Mouse (Mus musculus): ENCODE results near the gene Nme3. TPM values are rescaled to one million over a fixed set of nuclear protein-coding genes. Genes with fewer than 3 reads are reported as not detected.
A peak's percentile ranks its signal among the peaks of the same experiment; 100 is the strongest.

Gene Nme3
- polyA plus RNA-seq, 1 experiment from 2014 or later: 37.8 TPM

DNA sequence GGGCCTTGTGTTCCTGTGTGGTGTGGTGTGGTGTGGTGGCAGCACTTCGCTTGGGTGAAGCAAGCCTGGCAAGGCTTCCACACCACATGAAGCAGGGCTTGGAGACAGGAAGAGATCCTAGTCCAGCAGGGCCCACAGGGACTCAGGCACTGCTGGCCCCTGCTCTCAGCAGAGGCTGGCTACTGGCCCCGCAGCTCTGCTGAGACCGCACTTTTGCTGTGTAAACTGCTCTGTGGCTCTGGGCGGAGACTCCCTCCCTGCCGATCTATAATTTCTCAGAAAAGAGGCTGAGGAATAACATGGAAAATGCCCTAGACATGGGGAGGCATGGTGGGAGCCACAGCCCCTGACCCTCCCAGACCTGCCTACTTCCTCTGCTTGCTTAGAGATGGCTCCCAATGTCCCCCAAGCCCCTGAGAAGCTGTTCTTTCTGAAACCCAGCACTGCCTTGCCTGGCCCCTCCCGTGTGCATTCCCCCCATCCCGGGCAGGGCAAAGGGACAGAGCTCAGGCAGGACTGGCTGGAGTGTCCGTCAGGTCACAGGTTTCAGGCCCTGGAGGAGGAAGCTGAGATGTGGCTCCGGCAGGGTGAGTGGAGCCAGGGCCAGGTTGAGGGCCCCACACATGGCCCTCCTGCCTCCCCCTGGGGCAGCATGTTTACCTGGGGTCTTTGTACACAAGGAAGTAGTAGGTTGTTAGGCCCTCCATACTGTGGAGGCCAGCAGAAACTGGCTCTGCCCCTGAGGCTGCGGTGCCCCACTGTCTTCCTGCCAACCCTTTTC is 18.8 kb upstream of the Nme3 start:
- Histone ChIP-seq H3K27ac (ENCODE audit: low read depth) (peak overlapping the region; percentile 94), H3K4me3 (ENCODE audit: low read depth, low read length) (peak overlapping the region; percentile 21), H3K9me3 (ENCODE audit: low read length) (no peaks in the 10 kb centered on the region), H3K4me2 (ENCODE audit: low read depth, low read length) (peak overlapping the region; percentile 64), H3K4me1 (ENCODE audit: insufficient read depth) (peaks cover 11% of the 10 kb centered on the region; the same call in 1 of the 2 replicates), H3K9ac (replicated peaks) (peak overlapping the region; percentile 68), H3K27me3 (ENCODE audit: insufficient read depth, low read length) (no peaks in the 10 kb centered on the region), H3K36me3 (replicated peaks; ENCODE audit: insufficient read depth, low read length) (peaks cover 7% of the 10 kb centered on the region)
- 60% methylated on average over 10 of the region's 10 CpGs for WGBS (ENCODE audit: insufficient replicate concordance)
- ATAC-seq (peak; percentile 73), DNase-seq (peak; percentile 53)
- TF ChIP-seq EP300 (IDR thresholded peaks at IDR 0.05; ENCODE audit: low read depth) (no peak), CTCF (IDR thresholded peaks at IDR 0.05; ENCODE audit: low read depth) (no peak)

DNA sequence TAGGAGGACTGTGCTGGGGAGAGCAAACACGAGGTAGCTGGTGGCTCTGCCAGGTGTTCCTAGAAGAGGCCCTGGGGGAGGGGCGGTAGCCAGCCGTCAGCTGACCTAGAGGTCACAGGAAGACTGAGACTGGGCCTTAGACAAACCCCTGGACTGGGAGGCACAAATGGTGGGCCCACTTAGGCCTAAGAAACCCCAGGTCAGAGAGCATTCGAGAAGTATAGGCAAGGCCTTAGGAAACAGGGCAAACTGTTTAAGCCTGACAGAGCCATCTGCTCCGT is 18.2 kb upstream of the Nme3 start:
- peaks cover 12% of the 10 kb centered on the region for H3K36me3 ChIP-seq (replicated peaks; ENCODE audit: insufficient read depth, low read length)
- peak overlapping the region; percentile 94 for H3K27ac ChIP-seq (ENCODE audit: low read depth)
- H3K9ac ChIP-seq (replicated peaks): peak overlapping the region; percentile 68
- H3K4me2 ChIP-seq (ENCODE audit: low read depth, low read length): peak overlapping the region; percentile 64
- DNase-seq (peak; percentile 73), ATAC-seq (peak; percentile 83)
- H3K9me3 ChIP-seq (ENCODE audit: low read length): no peaks in the 10 kb centered on the region
- 48% methylated on average over 5 of the region's 5 CpGs for WGBS (ENCODE audit: insufficient replicate concordance)
- TF ChIP-seq CTCF (IDR thresholded peaks at IDR 0.05; ENCODE audit: low read depth) (no peak), EP300 (IDR thresholded peaks at IDR 0.05; ENCODE audit: low read depth) (no peak)
- H3K4me1 ChIP-seq (ENCODE audit: insufficient read depth): peaks cover 11% of the 10 kb centered on the region; the same call in 1 of the 2 replicates
- H3K4me3 ChIP-seq (ENCODE audit: low read depth, low read length): peak overlapping the region; percentile 21
- no peaks in the 10 kb centered on the region for H3K27me3 ChIP-seq (ENCODE audit: insufficient read depth, low read length)

DNA sequence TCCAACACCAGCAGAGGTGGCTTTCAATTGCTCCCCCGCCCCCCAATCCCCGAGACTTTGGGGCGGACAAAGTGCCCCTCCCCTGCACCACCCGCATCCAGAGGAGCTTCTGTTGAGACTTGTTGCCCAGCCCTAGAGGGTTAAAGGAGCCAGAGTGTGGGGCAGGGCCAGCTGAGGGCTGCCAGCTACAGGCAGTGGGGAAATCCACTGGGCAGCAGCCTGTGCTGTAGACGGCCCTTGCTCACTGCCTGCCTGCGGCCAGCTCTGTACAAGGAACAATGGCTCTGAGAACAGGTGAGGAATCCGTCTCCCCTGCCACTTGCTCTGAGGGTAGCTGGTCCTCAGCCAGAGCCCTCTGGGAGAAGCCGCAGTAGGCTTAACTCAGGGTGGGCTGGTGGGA is 17.8 kb upstream of the Nme3 start:
- H3K9me3 ChIP-seq (ENCODE audit: low read length): no peaks in the 10 kb centered on the region
- ATAC-seq (peak; percentile 60), DNase-seq (no peak)
- peaks cover 11% of the 10 kb centered on the region; the same call in 1 of the 2 replicates for H3K4me1 ChIP-seq (ENCODE audit: insufficient read depth)
- peak overlapping the region; percentile 64 for H3K4me2 ChIP-seq (ENCODE audit: low read depth, low read length)
- peaks cover 17% of the 10 kb centered on the region for H3K36me3 ChIP-seq (replicated peaks; ENCODE audit: insufficient read depth, low read length)
- WGBS (ENCODE audit: insufficient replicate concordance): 64% methylated on average over 8 of the region's 8 CpGs
- H3K27me3 ChIP-seq (ENCODE audit: insufficient read depth, low read length): no peaks in the 10 kb centered on the region
- peak overlapping the region; percentile 68 for H3K9ac ChIP-seq (replicated peaks)
- H3K4me3 ChIP-seq (ENCODE audit: low read depth, low read length): peak overlapping the region; percentile 21
- TF ChIP-seq CTCF (IDR thresholded peaks at IDR 0.05; ENCODE audit: low read depth) (no peak), EP300 (IDR thresholded peaks at IDR 0.05; ENCODE audit: low read depth) (no peak)
- peak overlapping the region; percentile 94 for H3K27ac ChIP-seq (ENCODE audit: low read depth)

DNA sequence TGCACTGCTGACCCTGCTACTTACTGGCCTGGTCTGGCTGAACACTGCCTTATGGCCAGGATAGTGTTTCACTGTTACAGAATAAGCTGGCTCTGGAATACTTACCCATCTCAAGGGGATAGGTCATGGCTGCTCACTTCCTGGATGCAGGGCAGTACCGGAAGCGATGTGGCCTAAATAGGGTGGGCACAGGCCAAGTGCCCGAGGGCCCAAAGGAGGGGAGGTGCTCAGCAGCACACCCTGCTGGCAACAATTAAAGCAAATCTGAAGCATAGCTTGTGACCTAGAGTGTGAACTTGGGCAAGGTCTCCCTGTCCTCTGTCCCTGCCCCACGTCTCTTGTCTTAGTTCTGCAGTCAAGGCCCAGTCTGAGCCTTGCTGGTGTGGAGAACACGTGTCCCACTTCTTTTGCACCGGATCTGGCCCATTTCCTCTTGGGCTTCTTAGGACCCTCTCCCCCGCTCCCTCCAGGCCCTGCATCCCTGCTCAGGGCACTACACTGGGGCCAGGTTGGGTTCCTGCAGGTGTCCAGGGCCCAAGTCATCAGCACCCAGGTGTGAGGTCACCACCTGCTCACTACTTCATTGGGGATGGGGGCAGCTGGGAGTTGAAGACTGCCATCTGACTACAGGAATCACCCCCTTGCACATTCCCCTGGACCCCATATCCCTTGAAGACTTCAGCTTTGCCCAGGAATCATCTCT is 14.4 kb upstream of the Nme3 start:
- Histone ChIP-seq H3K4me2 (ENCODE audit: low read depth, low read length) (no peak overlapping the region), H3K27ac (ENCODE audit: low read depth) (no peak overlapping the region), H3K9ac (replicated peaks) (no peak overlapping the region), H3K9me3 (ENCODE audit: low read length) (no peaks in the 10 kb centered on the region), H3K27me3 (ENCODE audit: insufficient read depth, low read length) (no peaks in the 10 kb centered on the region), H3K36me3 (replicated peaks; ENCODE audit: insufficient read depth, low read length) (peaks cover 29% of the 10 kb centered on the region), H3K4me3 (ENCODE audit: low read depth, low read length) (no peak overlapping the region), H3K4me1 (ENCODE audit: insufficient read depth) (peaks cover 8% of the 10 kb centered on the region)
- no peak for ATAC-seq
- no peak for TF ChIP-seq EP300 (IDR thresholded peaks at IDR 0.05; ENCODE audit: low read depth)
- TF ChIP-seq CTCF (IDR thresholded peaks at IDR 0.05; ENCODE audit: low read depth): peak; percentile 80
- peak; percentile 50 for DNase-seq
- WGBS (ENCODE audit: insufficient replicate concordance): 50% methylated on average over 7 of the region's 7 CpGs

DNA sequence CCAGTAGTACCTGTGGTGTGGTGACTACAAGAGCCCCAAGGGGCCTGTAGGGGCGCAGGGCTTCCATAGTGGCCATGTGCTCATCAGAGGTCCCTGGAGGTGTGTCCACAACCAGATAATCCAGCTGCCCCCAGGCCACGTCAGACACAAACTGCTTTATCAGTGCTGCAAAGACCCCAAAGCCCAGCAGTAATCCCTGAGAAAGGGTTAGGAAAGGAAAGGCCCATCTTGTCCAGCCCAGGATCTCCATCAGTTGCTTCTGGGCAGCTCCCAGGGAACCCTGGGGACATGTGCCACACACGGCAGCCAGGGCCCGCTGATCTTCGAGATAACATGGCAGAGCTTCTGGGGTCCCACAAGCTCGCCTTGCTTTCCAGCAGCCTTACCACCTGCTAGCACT is 11.9 kb upstream of the Nme3 start:
- no peak for ATAC-seq
- H3K4me3 ChIP-seq (ENCODE audit: low read depth, low read length): no peak overlapping the region
- H3K4me1 ChIP-seq (ENCODE audit: insufficient read depth): peaks cover 23% of the 10 kb centered on the region
- no peak for TF ChIP-seq EP300 (IDR thresholded peaks at IDR 0.05; ENCODE audit: low read depth)
- no peak for TF ChIP-seq CTCF (IDR thresholded peaks at IDR 0.05; ENCODE audit: low read depth)
- H3K27me3 ChIP-seq (ENCODE audit: insufficient read depth, low read length): no peaks in the 10 kb centered on the region
- no peak for DNase-seq
- no peaks in the 10 kb centered on the region for H3K9me3 ChIP-seq (ENCODE audit: low read length)
- peaks cover 43% of the 10 kb centered on the region for H3K36me3 ChIP-seq (replicated peaks; ENCODE audit: insufficient read depth, low read length)
- no peak overlapping the region for H3K4me2 ChIP-seq (ENCODE audit: low read depth, low read length)
- no peak overlapping the region for H3K27ac ChIP-seq (ENCODE audit: low read depth)
- WGBS (ENCODE audit: insufficient replicate concordance): 81% methylated on average over 6 of the region's 6 CpGs
- no peak overlapping the region for H3K9ac ChIP-seq (replicated peaks)

DNA sequence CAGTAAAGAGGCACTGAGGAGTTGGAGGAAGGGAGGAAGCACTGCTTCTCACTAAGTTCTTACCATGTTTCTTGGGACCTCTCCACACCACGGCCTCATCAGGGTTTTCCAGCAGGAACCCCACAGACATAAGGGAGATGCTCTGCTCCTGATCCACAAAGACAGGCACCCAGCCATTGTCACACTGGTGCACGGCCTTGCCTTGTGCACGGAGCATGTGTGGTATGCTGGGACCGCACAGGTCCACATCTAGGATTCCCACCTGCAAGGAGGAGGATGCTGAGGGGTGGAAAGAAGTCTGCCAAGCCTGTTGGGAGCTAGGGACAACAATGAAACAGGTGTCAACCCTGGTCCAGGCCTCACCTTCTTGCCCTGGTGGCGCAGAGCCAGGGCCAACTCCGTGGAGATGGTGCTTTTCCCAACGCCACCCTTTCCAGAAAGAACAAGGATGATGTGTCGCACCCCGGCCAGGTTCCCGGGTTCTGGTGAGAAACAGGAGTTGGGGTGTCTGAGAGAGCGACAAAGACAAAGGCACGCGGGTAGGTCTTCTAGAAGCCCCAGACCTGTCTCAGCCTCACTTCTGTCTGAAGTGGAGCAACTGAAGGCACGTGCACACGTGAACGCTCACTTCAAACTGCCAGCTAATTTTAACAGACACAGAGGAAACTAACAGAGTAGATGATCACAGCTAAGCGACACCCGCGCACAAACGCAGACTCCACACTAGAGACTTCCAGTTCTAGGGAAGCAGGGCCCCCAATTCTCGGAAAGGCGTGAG is 10.8 kb upstream of the Nme3 start:
- Histone ChIP-seq H3K36me3 (replicated peaks; ENCODE audit: insufficient read depth, low read length) (peaks cover 55% of the 10 kb centered on the region), H3K27ac (ENCODE audit: low read depth) (peak overlapping the region; percentile 69)
- no peak for ATAC-seq

More for the DNA sequence above, 10.8 kb upstream of the Nme3 start:
- Histone ChIP-seq H3K4me2 (ENCODE audit: low read depth, low read length) (peak overlapping the region; percentile 95), H3K27me3 (ENCODE audit: insufficient read depth, low read length) (no peaks in the 10 kb centered on the region), H3K9me3 (ENCODE audit: low read length) (no peaks in the 10 kb centered on the region), H3K4me1 (ENCODE audit: insufficient read depth) (peaks cover 23% of the 10 kb centered on the region), H3K9ac (replicated peaks) (peak overlapping the region; percentile 91), H3K4me3 (ENCODE audit: low read depth, low read length) (peak overlapping the region; percentile 98)
- WGBS (ENCODE audit: insufficient replicate concordance): 19% methylated on average over 22 of the region's 22 CpGs
- no peak for TF ChIP-seq CTCF (IDR thresholded peaks at IDR 0.05; ENCODE audit: low read depth)
- no peak for TF ChIP-seq EP300 (IDR thresholded peaks at IDR 0.05; ENCODE audit: low read depth)
- DNase-seq: no peak
